Mouse (Mus musculus) stomach, postnatal 0 days (tissue): ENCODE results near the gene 1190005I06Rik. TPM values are rescaled to one million over a fixed set of nuclear protein-coding genes. Genes with fewer than 3 reads are reported as not detected.

Source experiments
- ATAC-seq: fragments of 200-750 bp; cut with Nextera tagmentation; 2 replicates; pipeline ENCODE4 v1.8.0; 2017; ENCODE audit not compliant: low FRiP score, low TSS enrichment
- DNase-seq: peaks from one replicate; pipeline ENCODE4 v3.0.0-alpha.2; 2016; ENCODE audit warnings: low spot score
- H3K27ac ChIP-seq: fragments of 300-500 bp; sonication (generic); replicated peaks from 2 replicates; pipeline ENCODE4 v1.5.1; 2014; ENCODE audit warnings: mild to moderate bottlenecking, control low read depth
- H3K27me3 ChIP-seq: fragments of 300-500 bp; sonication (generic); 2 replicates; pipeline ENCODE4 v1.6.1; 2014; ENCODE audit warnings: low read length; ENCODE audit not compliant: control insufficient read depth, insufficient read depth
- H3K36me3 ChIP-seq: fragments of 300-500 bp; sonication (generic); 2 replicates; pipeline ENCODE4 v1.6.1; 2014; ENCODE audit warnings: low read length, mixed read lengths; ENCODE audit not compliant: control insufficient read depth, insufficient read depth
- H3K4me1 ChIP-seq: fragments of 300-500 bp; sonication (generic); replicated peaks from 2 replicates; pipeline ENCODE4 v1.6.1; 2014; ENCODE audit warnings: antibody characterized with exemption; ENCODE audit not compliant: control insufficient read depth, insufficient read depth
- H3K4me2 ChIP-seq: fragments of 300-500 bp; sonication (generic); replicated peaks from 2 replicates; pipeline ENCODE4 v1.6.1; 2014; ENCODE audit warnings: low read depth, mild to moderate bottlenecking, control low read depth, moderate library complexity
- H3K4me3 ChIP-seq: fragments of 300-500 bp; sonication (generic); 2 replicates; pipeline ENCODE4 v1.5.1; 2014; ENCODE audit warnings: low read depth, low read length, control low read depth
- H3K9ac ChIP-seq: fragments of 300-500 bp; sonication (generic); 2 replicates; pipeline ENCODE4 v1.6.1; 2014; ENCODE audit warnings: mild to moderate bottlenecking, low read length, control low read depth, mixed read lengths
- H3K9me3 ChIP-seq: fragments of 300-500 bp; sonication (generic); 2 replicates; pipeline ENCODE4 v1.6.1; 2016; ENCODE audit warnings: low read length; ENCODE audit not compliant: control insufficient read depth
- CTCF ChIP-seq: IDR thresholded peaks from 2 replicates; pipeline ENCODE4 v1.5.1; 2016; ENCODE audit warnings: antibody characterized with exemption, low read depth, mild to moderate bottlenecking, moderate library complexity
- EP300 ChIP-seq: optimal IDR thresholded peaks from 2 replicates; pipeline ENCODE3; 2016; ENCODE audit warnings: antibody characterized with exemption
- WGBS: fragments of 180-500 bp; shearing (Covaris S2); extraction: QIAGEN DNeasy Blood & Tissue Kit; methylation state at CpG from one replicate; pipeline ENCODE4 v1.1.7; 2014; 5-methylcytosine and 5-hydroxymethylcytosine counted together
- polyA plus RNA-seq: library from polyadenylated mRNA; unstranded; fragments of >200 nt; fragmentation: Nextera tagmentation; extraction: Ambion mirVana; gene quantifications from 2 replicates; pipeline ENCODE4 v1.2.1, GENCODE M21; 2015

The 1190005I06Rik gene
- polyA plus RNA-seq, 1 experiment from 2014 or later, result 14.0 TPM

- H3K36me3 ChIP-seq, result peaks cover 65% of the 10 kb centered on the region
- H3K27me3 ChIP-seq, result no peaks in the 10 kb centered on the region
- TF ChIP-seq EP300 (no peak), CTCF (no peak)
- H3K4me3 ChIP-seq, result no peak overlapping the region
- no peaks in the 10 kb centered on the region for H3K9me3 ChIP-seq
- 72% methylated on average over 8 of the region's 9 CpGs for WGBS
- H3K4me2 ChIP-seq, result no peak overlapping the region
- DNase-seq (no peak), ATAC-seq (no peak)
- H3K4me1 ChIP-seq, result no peaks in the 10 kb centered on the region
- H3K27ac ChIP-seq, result no peak overlapping the region
- H3K9ac ChIP-seq, result no peak overlapping the region
These were observed 71.6 kb downstream of the 1190005I06Rik start for GRCm38 (mm10) chr8:120575801-120576200.

GRCm38 (mm10) chr8:120574941-120575340 lies 72.5 kb downstream of the 1190005I06Rik start:
- Histone ChIP-seq H3K4me1 (no peaks in the 10 kb centered on the region), H3K9ac (no peak overlapping the region), H3K9me3 (no peaks in the 10 kb centered on the region), H3K4me3 (no peak overlapping the region), H3K27ac (no peak overlapping the region), H3K36me3 (peaks cover 65% of the 10 kb centered on the region), H3K4me2 (no peak overlapping the region), H3K27me3 (no peaks in the 10 kb centered on the region)
- 70% methylated on average over 19 of the region's 19 CpGs for WGBS
- DNase-seq, result no peak
- TF ChIP-seq EP300, result no peak
- peak; percentile 19; the same call in 1 of the 2 replicates for TF ChIP-seq CTCF
- no peak for ATAC-seq

GRCm38 (mm10) chr8:120573866-120574265 lies 73.6 kb downstream of the 1190005I06Rik start:
- H3K27ac ChIP-seq, result no peak overlapping the region
- H3K4me2 ChIP-seq, result no peak overlapping the region
- ATAC-seq (no peak), DNase-seq (no peak)
- H3K27me3 ChIP-seq, result no peaks in the 10 kb centered on the region
- no peaks in the 10 kb centered on the region for H3K9me3 ChIP-seq
- H3K36me3 ChIP-seq, result peaks cover 62% of the 10 kb centered on the region
- 82% methylated on average over 11 of the region's 11 CpGs for WGBS
- no peak for TF ChIP-seq CTCF
- no peak for TF ChIP-seq EP300
- no peaks in the 10 kb centered on the region for H3K4me1 ChIP-seq
- no peak overlapping the region for H3K4me3 ChIP-seq
- H3K9ac ChIP-seq, result no peak overlapping the region

GRCm38 (mm10) chr8:120572534-120572933 lies 74.9 kb downstream of the 1190005I06Rik start:
- no peak overlapping the region for H3K4me3 ChIP-seq
- H3K9ac ChIP-seq, result no peak overlapping the region
- TF ChIP-seq CTCF (no peak), EP300 (no peak)
- 83% methylated on average over 21 of the region's 21 CpGs for WGBS
- no peak for DNase-seq
- no peak for ATAC-seq
- H3K27me3 ChIP-seq, result no peaks in the 10 kb centered on the region
- H3K36me3 ChIP-seq, result peaks cover 60% of the 10 kb centered on the region
- H3K27ac ChIP-seq, result no peak overlapping the region
- H3K4me1 ChIP-seq, result no peaks in the 10 kb centered on the region
- H3K9me3 ChIP-seq, result no peaks in the 10 kb centered on the region
- no peak overlapping the region for H3K4me2 ChIP-seq

- Histone ChIP-seq H3K4me2 (no peak overlapping the region), H3K36me3 (peaks cover 60% of the 10 kb centered on the region), H3K9me3 (no peaks in the 10 kb centered on the region), H3K4me1 (no peaks in the 10 kb centered on the region), H3K27me3 (no peaks in the 10 kb centered on the region), H3K4me3 (no peak overlapping the region), H3K9ac (no peak overlapping the region), H3K27ac (no peak overlapping the region)
- no peak for DNase-seq
- TF ChIP-seq CTCF, result no peak
- no peak for TF ChIP-seq EP300
- no peak for ATAC-seq
- WGBS, result 88% methylated on average over 8 of the region's 8 CpGs
These were observed 75.9 kb downstream of the 1190005I06Rik start for GRCm38 (mm10) chr8:120571561-120571960.

- TF ChIP-seq CTCF (peak; percentile 94), EP300 (no peak)
- H3K36me3 ChIP-seq, result peaks cover 51% of the 10 kb centered on the region
- peak; percentile 13; the same call in 1 of the 2 replicates for ATAC-seq
These were observed 77.3 kb downstream of the 1190005I06Rik start for GRCm38 (mm10) chr8:120569939-120570715.

More at GRCm38 (mm10) chr8:120569939-120570715, 77.3 kb downstream of the 1190005I06Rik start:
- H3K9ac ChIP-seq, result no peak overlapping the region
- DNase-seq, result peak; percentile 85
- H3K4me3 ChIP-seq, result no peak overlapping the region
- H3K27ac ChIP-seq, result no peak overlapping the region
- H3K4me2 ChIP-seq, result no peak overlapping the region
- no peaks in the 10 kb centered on the region for H3K4me1 ChIP-seq
- no peaks in the 10 kb centered on the region for H3K27me3 ChIP-seq
- WGBS, result 55% methylated on average over 13 of the region's 13 CpGs
- H3K9me3 ChIP-seq, result no peaks in the 10 kb centered on the region
